Mouse (Mus musculus): ENCODE results near the gene Mtg1.
"Not testable (repeated sequence)": the region's sequence is repeated elsewhere in the genome, so short reads cannot be mapped to it uniquely, and the experiment has no call there.

Mtg1 gene

GRCm38 (mm10) chr7:140126934-140127333 lies 10.4 kb upstream of the Mtg1 start:
- DNase-seq (ENCODE audit: low read depth, low spot score): no peak

GRCm38 (mm10) chr7:140127911-140128310 lies 9.5 kb upstream of the Mtg1 start:
- DNase-seq (ENCODE audit: low read depth, low spot score): no peak

- not testable (repeated sequence) for DNase-seq (ENCODE audit: low read depth, low spot score)
Measured at GRCm38 (mm10) chr7:140132184-140132583, 5.2 kb upstream of the Mtg1 start.

- not testable (repeated sequence) for DNase-seq (ENCODE audit: low read depth, low spot score)
Measured at GRCm38 (mm10) chr7:140134033-140134432, 3.3 kb upstream of the Mtg1 start.

- DNase-seq (ENCODE audit: low read depth, low spot score): no peak
Measured at GRCm38 (mm10) chr7:140135106-140135770, 2.1 kb upstream of the Mtg1 start.

- DNase-seq (ENCODE audit: low read depth, low spot score): no peak
Measured at GRCm38 (mm10) chr7:140138021-140138310, 602 bp downstream of the Mtg1 start.

GRCm38 (mm10) chr7:140141350-140141749 lies 4.0 kb downstream of the Mtg1 start:
- no peak for DNase-seq (ENCODE audit: low read depth, low spot score)

- no peak for DNase-seq (ENCODE audit: low read depth, low spot score)
Measured at GRCm38 (mm10) chr7:140144550-140144949, 7.2 kb downstream of the Mtg1 start.

- no peak for DNase-seq (ENCODE audit: low read depth, low spot score)
Measured at GRCm38 (mm10) chr7:140153383-140153782, 16.0 kb downstream of the Mtg1 start.

GRCm38 (mm10) chr7:140153829-140154217 lies 16.5 kb downstream of the Mtg1 start:
- no peak for DNase-seq (ENCODE audit: low read depth, low spot score)

- no peak for DNase-seq (ENCODE audit: low read depth, low spot score)
Measured at GRCm38 (mm10) chr7:140154218-140154927, 17.0 kb downstream of the Mtg1 start, which contains the start of gene Sprn. Gene Sprn, minus strand, starts transcription at chr7:140154877.

GRCm38 (mm10) chr7:140160363-140160762 lies 23.0 kb downstream of the Mtg1 start:
- DNase-seq (ENCODE audit: low read depth, low spot score): no peak

GRCm38 (mm10) chr7:140164664-140165063 lies 27.3 kb downstream of the Mtg1 start, which contains the start of gene Olfr522:
Gene Olfr522, minus strand, starts transcription at chr7:140164764.
- DNase-seq (ENCODE audit: low read depth, low spot score): no peak

GRCm38 (mm10) chr7:140167950-140168349 lies 30.6 kb downstream of the Mtg1 start:
- DNase-seq (ENCODE audit: low read depth, low spot score): no peak

GRCm38 (mm10) chr7:140169386-140169785 lies 32.0 kb downstream of the Mtg1 start:
- no peak for DNase-seq (ENCODE audit: low read depth, low spot score)

GRCm38 (mm10) chr7:140170863-140171262 lies 33.5 kb downstream of the Mtg1 start:
- no peak for DNase-seq (ENCODE audit: low read depth, low spot score)

- no peak for DNase-seq (ENCODE audit: low read depth, low spot score)
Measured at GRCm38 (mm10) chr7:140172936-140173335, 35.6 kb downstream of the Mtg1 start, which contains the start of gene Olfr523. Gene Olfr523, plus strand, starts transcription at chr7:140173217.

- no peak for DNase-seq (ENCODE audit: low read depth, low spot score)
Measured at GRCm38 (mm10) chr7:140179176-140179575, 41.8 kb downstream of the Mtg1 start.

GRCm38 (mm10) chr7:140180692-140181091 lies 43.3 kb downstream of the Mtg1 start:
- no peak for DNase-seq (ENCODE audit: low read depth, low spot score)

GRCm38 (mm10) chr7:140184206-140184605 lies 46.8 kb downstream of the Mtg1 start:
- no peak for DNase-seq (ENCODE audit: low read depth, low spot score)

- DNase-seq (ENCODE audit: low read depth, low spot score): peak; percentile 28
Measured at GRCm38 (mm10) chr7:140186646-140187620, 49.6 kb downstream of the Mtg1 start.

All from WW6 (cell line).